Mouse (Mus musculus) neutrophil, adult 83 days (primary cell): ENCODE data around the gene Mcts1. TPM values are rescaled to one million over a fixed set of nuclear protein-coding genes. Genes with fewer than 3 reads are reported as not detected.

ENCODE experiments used
- total RNA-seq, 2 experiments: library from RNA; stranded (reverse); gene quantifications; one replicate each; pipeline ENCODE4 v1.2.4; 2023

Mcts1 gene
- total RNA-seq: 10 to 100 TPM; 39.3 to 48.3 TPM

GRCm38 (mm10) chrX:38600177-38600994 lies at the start of gene Mcts1:
Gene Mcts1, plus strand, starts transcription at chrX:38600578.

DNA sequence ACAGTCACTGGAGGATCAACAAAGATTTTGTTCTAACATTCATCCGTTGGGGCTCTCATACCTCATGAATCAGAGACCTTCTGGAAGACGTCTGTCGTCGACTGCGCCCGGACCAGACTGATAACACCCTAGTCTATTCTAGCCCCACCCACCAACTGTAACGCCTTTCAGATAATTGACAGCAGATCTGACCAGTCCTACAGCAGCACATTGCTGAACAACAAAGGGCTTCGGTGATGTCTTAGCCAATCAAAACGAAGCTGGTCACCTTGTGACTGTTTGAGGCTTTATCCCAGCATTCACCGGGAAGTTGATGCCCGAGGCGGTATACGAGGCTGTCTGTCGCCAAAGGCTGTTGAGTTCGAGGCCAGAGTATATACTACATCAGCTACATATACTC lies 24.3 kb upstream of the Mcts1 start, which contains the start of gene Cul4b:
Cul4b (minus strand) TSS at position 119 of the 400 bp plus-strand sequence.

GRCm38 (mm10) chrX:38634801-38635637 lies 34.6 kb downstream of the Mcts1 start, which contains the start of gene C1galt1c1:
Gene C1galt1c1, minus strand, starts transcription at chrX:38635087.

Other genes starting within 250 kb of the Mcts1 start
- gene Lamp2, start 144.1 kb upstream of the Mcts1 start, total RNA-seq: 100 to 1,000 TPM; 222 to 235 TPM
- 10 to 100 TPM; 26.6 to 27.7 TPM for gene Cul4b, start 24.4 kb upstream of the Mcts1 start, total RNA-seq
- 10 to 100 TPM; 45.2 to 45.4 TPM for gene C1galt1c1, start 34.5 kb downstream of the Mcts1 start, total RNA-seq
- not detected for gene 6030498E09Rik, start 172.1 kb downstream of the Mcts1 start, total RNA-seq